8 mouse cellular contexts compared by ENCODE assay signal in the genomic region with DNA sequence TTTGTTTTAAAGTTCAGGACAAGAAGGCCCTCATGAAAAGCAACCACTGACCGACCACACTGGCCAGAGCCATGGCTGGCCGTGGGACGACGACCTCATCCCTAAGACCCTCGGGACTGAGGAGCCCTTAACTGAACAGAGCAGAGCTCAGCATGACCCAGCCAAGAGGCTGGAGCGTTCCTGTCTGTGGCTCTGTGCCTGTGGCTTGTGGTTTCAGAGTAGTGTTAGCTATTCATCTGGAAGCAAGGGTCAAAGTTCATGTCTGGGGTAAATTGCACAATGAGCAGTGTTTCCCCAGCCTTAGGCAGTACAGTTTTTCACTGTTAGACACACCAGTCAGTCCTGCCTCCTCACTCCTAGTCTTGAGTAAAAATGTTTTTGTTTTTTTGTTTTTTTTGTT. TPM values are rescaled to one million over a fixed set of nuclear protein-coding genes. Genes with fewer than 3 reads are reported as not detected.
DNase-seq lines count a peak whose midpoint lies in the region; ATAC-seq and TF ChIP-seq lines count a peak whose summit lies in the region.
"Had no signal": no experiment of that assay in that cellular context is flagged by ENCODE, and none has a peak within 500 bp of the region (broad histone marks: within the 10 kb centered on the region; RNA-seq: fewer than 3 reads in every experiment).

No protein-coding gene starts in this region.

- DNase-seq in neural tube, embryonic 10.5 days (ENCODE audit: extremely low spot score, low spot score) = peak; percentile 51
- peak; percentile 58 for DNase-seq in embryonic facial prominence, embryonic 14.5 days (ENCODE audit: low spot score)
- DNase-seq in liver, adult 2 months (ENCODE audit: extremely low read depth, low read depth, low spot score) = peak; percentile 97
- DNase-seq in urinary bladder, adult 18-20 months (ENCODE audit: low spot score in 2 of 2) = no peak
- no peak for DNase-seq in left cerebral cortex, adult 18-20 months (ENCODE audit: low spot score in 2 of 2)

- no peak overlapping the region for H3K4me3 ChIP-seq in neural tube, embryonic 15.5 days (replicated peaks)
- no peak overlapping the region for H3K4me3 ChIP-seq in embryonic facial prominence, embryonic 14.5 days (ENCODE audit: low read depth, low read length)
- no peak overlapping the region for H3K4me3 ChIP-seq in liver, adult 2 months (ENCODE audit: insufficient read depth, low read depth, low read length)
- H3K4me3 ChIP-seq: neural tube, embryonic 12.5 days had no signal

- TF ChIP-seq CTCF in liver, adult 2 months (IDR thresholded peaks at IDR 0.05; ENCODE audit: low read depth, low read length) = no peak

- peaks cover 12% of the 10 kb centered on the region; the same call in 1 of the 2 replicates for H3K36me3 ChIP-seq in neural tube, embryonic 15.5 days
- no peaks in the 10 kb centered on the region for H3K36me3 ChIP-seq in embryonic facial prominence, embryonic 14.5 days (ENCODE audit: control insufficient read depth, insufficient read depth, low read length)
- H3K36me3 ChIP-seq in liver, adult 2 months (ENCODE audit: control insufficient read depth, insufficient read depth, low read length) = no peaks in the 10 kb centered on the region

- H3K27ac ChIP-seq in neural tube, embryonic 15.5 days (replicated peaks) = no peak overlapping the region
- no peak overlapping the region for H3K27ac ChIP-seq in embryonic facial prominence, embryonic 14.5 days (replicated peaks; ENCODE audit: low read depth, low read length)
- peak overlapping the region; percentile 72 for H3K27ac ChIP-seq in liver, adult 2 months (replicated peaks; ENCODE audit: insufficient read depth, low read depth, low read length)

- ATAC-seq in neural tube, embryonic 15.5 days (ENCODE audit: low FRiP score) = no peak
- no peak; the same call in 1 of the 2 replicates for ATAC-seq in embryonic facial prominence, embryonic 14.5 days (ENCODE audit: low read depth)
- ATAC-seq in neutrophil, adult 5-6 weeks (ENCODE audit: extremely low read depth, insufficient number of reproducible peaks, low FRiP score, poor library complexity, severe bottlenecking) = peak; percentile 55

- 0 out of 2 replicates have a peak, but pooled peaks have one; percentile 23 for TF ChIP-seq POLR2A in liver, adult 2 months (IDR thresholded peaks at IDR 0.05; ENCODE audit: extremely low read depth, insufficient read depth, low read length)

- no peaks in the 10 kb centered on the region for H3K79me2 ChIP-seq in liver, adult 2 months (ENCODE audit: control insufficient read depth, insufficient read depth, low read length)

- no peak overlapping the region for H3K4me2 ChIP-seq in neural tube, embryonic 15.5 days
- H3K4me2 ChIP-seq in embryonic facial prominence, embryonic 14.5 days (ENCODE audit: low read depth, low read length) = no peak overlapping the region

- no peaks in the 10 kb centered on the region for H3K9me3 ChIP-seq in neural tube, embryonic 15.5 days (replicated peaks)
- no peaks in the 10 kb centered on the region for H3K9me3 ChIP-seq in embryonic facial prominence, embryonic 14.5 days (ENCODE audit: control insufficient read depth, low read length)
- H3K9me3 ChIP-seq: neural tube, embryonic 12.5 days had no signal

- no peak overlapping the region for H3K9ac ChIP-seq in neural tube, embryonic 15.5 days (replicated peaks)
- H3K9ac ChIP-seq in embryonic facial prominence, embryonic 14.5 days (ENCODE audit: low read depth, low read length) = no peak overlapping the region
- peak overlapping the region; percentile 37; the same call in 1 of the 2 replicates for H3K9ac ChIP-seq in liver, adult 2 months (ENCODE audit: low read depth, low read length)
- H3K9ac ChIP-seq: neural tube, embryonic 12.5 days had no signal

- H3K4me1 ChIP-seq in neural tube, embryonic 15.5 days = peaks cover 27% of the 10 kb centered on the region
- H3K4me1 ChIP-seq in embryonic facial prominence, embryonic 14.5 days (ENCODE audit: control insufficient read depth, insufficient read depth, low read length) = peaks cover 19% of the 10 kb centered on the region
- peaks cover 13% of the 10 kb centered on the region for H3K4me1 ChIP-seq in liver, adult 2 months (ENCODE audit: control insufficient read depth, insufficient read depth, low read length)

- no peaks in the 10 kb centered on the region for H3K27me3 ChIP-seq in neural tube, embryonic 15.5 days (replicated peaks)
- no peaks in the 10 kb centered on the region for H3K27me3 ChIP-seq in embryonic facial prominence, embryonic 14.5 days (replicated peaks; ENCODE audit: control insufficient read depth, insufficient read depth, low read length)
- H3K27me3 ChIP-seq in liver, adult 2 months (ENCODE audit: control insufficient read depth, insufficient read depth, low read length) = no peaks in the 10 kb centered on the region
- H3K27me3 ChIP-seq: neural tube, embryonic 12.5 days had no signal

- 7% methylated on average over 6 of the region's 6 CpGs for WGBS in neural tube, embryonic 15.5 days
- 19% methylated on average over 6 of the region's 6 CpGs for WGBS in embryonic facial prominence, embryonic 14.5 days
- 17% methylated on average over 6 of the region's 6 CpGs for WGBS in liver, adult 2 months

RNA-seq across cellular contexts. Expression of gene H1fx, which starts 11.3 kb away (rescaled TPM):
- polyA plus RNA-seq in neural tube, embryonic 15.5 days (2015; fragmentation: Nextera tagmentation; extraction: Ambion mirVana) = 23.4 and 37.1 TPM in 2 replicates
- 28.7 and 33.0 TPM in 2 replicates for polyA plus RNA-seq in embryonic facial prominence, embryonic 14.5 days (2014; fragmentation: Nextera tagmentation; extraction: Ambion mirVana)
- total RNA-seq in liver, adult 2 months (2014; rRNA removed) = 0.13 TPM in 1 of 2 replicates, not detected in the other
- polyA plus RNA-seq in liver, adult 2 months (2012; rRNA removed) = 0.11 and 0.52 TPM in 2 replicates
- total RNA-seq in neutrophil, adult 5-6 weeks (2017) = not detected in 2 replicates
- 10 to 100 TPM; 55.5 to 61.6 TPM for total RNA-seq in left cerebral cortex, adult 18-20 months (2021)

RNA-seq across cellular contexts. Expression of gene Rab7, which starts 52.3 kb away (rescaled TPM):
- 352 and 355 TPM in 2 replicates for polyA plus RNA-seq in neural tube, embryonic 15.5 days (2015; fragmentation: Nextera tagmentation; extraction: Ambion mirVana)
- polyA plus RNA-seq in embryonic facial prominence, embryonic 14.5 days (2014; fragmentation: Nextera tagmentation; extraction: Ambion mirVana) = 240 and 244 TPM in 2 replicates
- total RNA-seq in liver, adult 2 months (2014; rRNA removed) = 69.7 and 80.9 TPM in 2 replicates
- polyA plus RNA-seq in liver, adult 2 months (2012; rRNA removed) = 134 and 145 TPM in 2 replicates
- total RNA-seq in neutrophil, adult 5-6 weeks (2017) = 148 and 159 TPM in 2 replicates
- total RNA-seq in left cerebral cortex, adult 18-20 months (2021) = 100 to 1,000 TPM; 341 to 343 TPM

Comparison
In these comparisons a context has a peak if more than half of its experiments do, and no peak if none do; other contexts are left out.
1. DNase-seq: peak in neural tube, embryonic 10.5 days (single experiment), embryonic facial prominence, embryonic 14.5 days (single experiment) and liver, adult 2 months (single experiment); none in urinary bladder, adult 18-20 months (0 of 2) and left cerebral cortex, adult 18-20 months (0 of 2).
2. RNA of gene H1fx, which starts 11.3 kb away (total RNA-seq): 55.5 to 61.6 TPM in left cerebral cortex, adult 18-20 months; 0.13 TPM in liver, adult 2 months and not detected in neutrophil, adult 5-6 weeks; every median in the first group is over 10 times any median in the second.